Mouse (Mus musculus): Measurements from ENCODE around the gene H2afv. TPM values are rescaled to one million over a fixed set of nuclear protein-coding genes. Genes with fewer than 3 reads are reported as not detected.

H2afv gene
- total RNA-seq, 1 experiment, result 192 TPM

DNA sequence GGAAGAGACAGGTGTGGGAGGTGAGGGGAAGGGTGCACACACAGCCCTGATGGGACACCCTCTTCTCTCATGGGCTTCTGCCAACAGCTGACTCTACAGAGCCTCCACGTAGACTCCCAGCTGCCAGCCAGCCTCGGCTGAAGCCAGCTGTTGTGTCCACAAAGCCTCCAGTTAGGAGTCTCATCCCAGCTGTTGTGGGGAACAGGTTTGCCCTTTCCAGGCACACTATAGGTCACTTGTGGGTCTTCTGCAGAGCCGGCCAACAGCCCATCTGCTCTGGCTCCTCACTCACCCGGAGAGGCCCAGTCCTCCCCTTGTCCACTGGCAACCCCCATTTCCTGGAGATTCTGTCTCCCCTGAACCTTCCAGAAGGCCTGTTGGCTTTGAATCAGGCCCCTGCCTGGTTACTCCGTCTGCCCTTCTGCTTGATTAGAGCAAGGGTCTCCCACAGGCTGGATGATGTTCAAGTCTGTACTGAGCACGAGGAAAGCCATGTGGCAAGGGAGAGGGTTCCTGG lies 37.5 kb upstream of the H2afv start:
- no peak overlapping the region for H3K4me3 ChIP-seq (ENCODE audit: insufficient read depth in 1 of 2, low read depth in 1 of 2, low read length in 2 of 2, poor library complexity in 1 of 2, severe bottlenecking in 1 of 2)

GRCm38 (mm10) chr11:6480681-6481405 lies 36.6 kb upstream of the H2afv start:
- H3K4me1 ChIP-seq (ENCODE audit: control insufficient read depth in 2 of 2, insufficient read depth in 2 of 2, low read length in 2 of 2, poor library complexity in 1 of 2), result peaks cover 0 to 10% of the 10 kb centered on the region in 2 experiments; a peak in 3 of 4 replicates
- no peaks in the 10 kb centered on the region for H3K9me3 ChIP-seq (ENCODE audit: control insufficient read depth, insufficient read depth, low read depth, low read length)
- H3K36me3 ChIP-seq (ENCODE audit: control insufficient read depth, insufficient read depth, low read length, poor library complexity, severe bottlenecking), result no peaks in the 10 kb centered on the region
- TF ChIP-seq HCFC1 (IDR thresholded peaks at IDR 0.05; ENCODE audit: borderline replicate concordance, insufficient read depth, low read length) (no peak), ZC3H11A (IDR thresholded peaks at IDR 0.05; ENCODE audit: borderline replicate concordance, low read depth, low read length) (no peak), MAFK (IDR thresholded peaks at IDR 0.05; ENCODE audit: insufficient read depth, low read depth, low read length) (no peak), CHD2 (IDR thresholded peaks at IDR 0.05; ENCODE audit: low read depth, low read length) (no peak), ZNF384 (IDR thresholded peaks at IDR 0.05; ENCODE audit: low read depth, low read length) (no peak)
- no peak overlapping the region for H3K9ac ChIP-seq (ENCODE audit: insufficient read depth, low read depth, low read length, poor library complexity, severe bottlenecking)
- DNase-seq (ENCODE audit: low read depth, low spot score), result no peak
- in situ Hi-C loops (cut with MboI; ENCODE audit: low sequenced_read_pairs in 2 of 2, unreplicated experiment in 2 of 2), result no loop called here
- H3K27ac ChIP-seq (ENCODE audit: insufficient read depth, low read depth, low read length, poor library complexity, severe bottlenecking), result no peak overlapping the region
- H3K4me3 ChIP-seq (ENCODE audit: insufficient read depth in 1 of 2, low read depth in 1 of 2, low read length in 2 of 2, poor library complexity in 1 of 2, severe bottlenecking in 1 of 2), result no peak overlapping the region

More for the DNA sequence above, 37.5 kb upstream of the H2afv start:
- H3K9ac ChIP-seq (ENCODE audit: insufficient read depth, low read depth, low read length, poor library complexity, severe bottlenecking), result no peak overlapping the region
- in situ Hi-C loops (cut with MboI; ENCODE audit: low sequenced_read_pairs in 2 of 2, unreplicated experiment in 2 of 2), result no loop called here
- no peaks in the 10 kb centered on the region for H3K9me3 ChIP-seq (ENCODE audit: control insufficient read depth, insufficient read depth, low read depth, low read length)
- DNase-seq (ENCODE audit: low read depth, low spot score), result no peak
- H3K36me3 ChIP-seq (ENCODE audit: control insufficient read depth, insufficient read depth, low read length, poor library complexity, severe bottlenecking), result no peaks in the 10 kb centered on the region
- H3K4me1 ChIP-seq (ENCODE audit: control insufficient read depth in 2 of 2, insufficient read depth in 2 of 2, low read length in 2 of 2, poor library complexity in 1 of 2), result peaks cover 2 to 14% of the 10 kb centered on the region in 2 experiments; a peak in 3 of 4 replicates
- no peak overlapping the region for H3K27ac ChIP-seq (ENCODE audit: insufficient read depth, low read depth, low read length, poor library complexity, severe bottlenecking)
- TF ChIP-seq ZC3H11A (IDR thresholded peaks at IDR 0.05; ENCODE audit: borderline replicate concordance, low read depth, low read length), result no peak
- TF ChIP-seq MAFK (IDR thresholded peaks at IDR 0.05; ENCODE audit: insufficient read depth, low read depth, low read length), result no peak
- no peak for TF ChIP-seq CHD2 (IDR thresholded peaks at IDR 0.05; ENCODE audit: low read depth, low read length)
- TF ChIP-seq ZNF384 (IDR thresholded peaks at IDR 0.05; ENCODE audit: low read depth, low read length), result no peak
- no peak for TF ChIP-seq HCFC1 (IDR thresholded peaks at IDR 0.05; ENCODE audit: borderline replicate concordance, insufficient read depth, low read length)

- Histone ChIP-seq H3K9me3 (ENCODE audit: control insufficient read depth, insufficient read depth, low read depth, low read length) (no peaks in the 10 kb centered on the region), H3K9ac (ENCODE audit: insufficient read depth, low read depth, low read length, poor library complexity, severe bottlenecking) (no peak overlapping the region)
- in situ Hi-C loops (cut with MboI; ENCODE audit: low sequenced_read_pairs in 2 of 2, unreplicated experiment in 2 of 2), result no loop called here
Measured at GRCm38 (mm10) chr11:6480191-6480590, 35.9 kb upstream of the H2afv start.

DNA sequence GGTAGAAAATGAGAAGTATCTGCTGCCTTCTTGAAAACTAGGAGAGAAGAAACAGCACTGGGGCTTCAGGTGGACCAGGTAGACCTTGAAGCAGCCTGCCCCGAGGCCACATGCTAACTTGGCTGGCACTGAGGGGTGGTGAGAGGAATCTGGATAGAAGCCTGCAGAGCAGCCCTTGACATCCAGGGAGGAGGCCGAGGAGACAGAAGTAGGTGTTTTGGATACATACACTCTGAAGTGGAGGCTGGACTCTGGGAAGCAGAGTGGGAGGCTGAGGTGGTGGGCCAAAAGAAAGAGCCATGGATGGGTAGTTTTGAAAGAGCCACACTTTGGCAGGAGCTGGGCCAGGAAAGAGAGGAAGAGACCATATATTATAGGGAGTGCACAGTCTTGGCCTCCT lies 35.0 kb upstream of the H2afv start:
- H3K27ac ChIP-seq (ENCODE audit: insufficient read depth, low read depth, low read length, poor library complexity, severe bottlenecking), result no peak overlapping the region
- TF ChIP-seq ZC3H11A (IDR thresholded peaks at IDR 0.05; ENCODE audit: borderline replicate concordance, low read depth, low read length) (no peak), MAFK (IDR thresholded peaks at IDR 0.05; ENCODE audit: insufficient read depth, low read depth, low read length) (no peak), CHD2 (IDR thresholded peaks at IDR 0.05; ENCODE audit: low read depth, low read length) (no peak), ZNF384 (IDR thresholded peaks at IDR 0.05; ENCODE audit: low read depth, low read length) (no peak), HCFC1 (IDR thresholded peaks at IDR 0.05; ENCODE audit: borderline replicate concordance, insufficient read depth, low read length) (no peak)
- H3K4me1 ChIP-seq (ENCODE audit: control insufficient read depth in 2 of 2, insufficient read depth in 2 of 2, low read length in 2 of 2, poor library complexity in 1 of 2), result peaks cover 2 to 3% of the 10 kb centered on the region in 2 experiments; a peak in 3 of 4 replicates
- peaks cover 5% of the 10 kb centered on the region for H3K36me3 ChIP-seq (ENCODE audit: control insufficient read depth, insufficient read depth, low read length, poor library complexity, severe bottlenecking)
- no peak for DNase-seq (ENCODE audit: low read depth, low spot score)
- no peak overlapping the region for H3K4me3 ChIP-seq (ENCODE audit: insufficient read depth in 1 of 2, low read depth in 1 of 2, low read length in 2 of 2, poor library complexity in 1 of 2, severe bottlenecking in 1 of 2)
- H3K9ac ChIP-seq (ENCODE audit: insufficient read depth, low read depth, low read length, poor library complexity, severe bottlenecking), result no peak overlapping the region
- H3K9me3 ChIP-seq (ENCODE audit: control insufficient read depth, insufficient read depth, low read depth, low read length), result no peaks in the 10 kb centered on the region
- in situ Hi-C loops (cut with MboI; ENCODE audit: low sequenced_read_pairs in 2 of 2, unreplicated experiment in 2 of 2), result no loop called here

More at GRCm38 (mm10) chr11:6480191-6480590, 35.9 kb upstream of the H2afv start:
- Histone ChIP-seq H3K4me1 (ENCODE audit: control insufficient read depth in 2 of 2, insufficient read depth in 2 of 2, low read length in 2 of 2, poor library complexity in 1 of 2) (peaks cover 0 to 7% of the 10 kb centered on the region in 2 experiments; a peak in 3 of 4 replicates), H3K4me3 (ENCODE audit: insufficient read depth in 1 of 2, low read depth in 1 of 2, low read length in 2 of 2, poor library complexity in 1 of 2, severe bottlenecking in 1 of 2) (no peak overlapping the region), H3K27ac (ENCODE audit: insufficient read depth, low read depth, low read length, poor library complexity, severe bottlenecking) (no peak overlapping the region), H3K36me3 (ENCODE audit: control insufficient read depth, insufficient read depth, low read length, poor library complexity, severe bottlenecking) (no peaks in the 10 kb centered on the region)
- DNase-seq (ENCODE audit: low read depth, low spot score), result no peak
- TF ChIP-seq ZC3H11A (IDR thresholded peaks at IDR 0.05; ENCODE audit: borderline replicate concordance, low read depth, low read length), result no peak
- no peak for TF ChIP-seq MAFK (IDR thresholded peaks at IDR 0.05; ENCODE audit: insufficient read depth, low read depth, low read length)
- TF ChIP-seq HCFC1 (IDR thresholded peaks at IDR 0.05; ENCODE audit: borderline replicate concordance, insufficient read depth, low read length), result no peak
- no peak for TF ChIP-seq CHD2 (IDR thresholded peaks at IDR 0.05; ENCODE audit: low read depth, low read length)
- no peak for TF ChIP-seq ZNF384 (IDR thresholded peaks at IDR 0.05; ENCODE audit: low read depth, low read length)
